Mouse (Mus musculus) WW6 (cell line): ENCODE results near the gene Insig1.

Experiments
- DNase-seq: peaks from one replicate; pipeline ENCODE4 v3.0.0-alpha.2; 2013; ENCODE audit warnings: low read depth, low spot score

Insig1 gene

GRCm38 (mm10) chr5:28070828-28071455, at the start of gene Insig1:
TSS of gene Insig1 (plus strand) at chr5:28071363.
- DNase-seq = peak; percentile 87

- DNase-seq = no peak
Observed at GRCm38 (mm10) chr5:28023452-28023851, 47.7 kb upstream of the Insig1 start.

DNA sequence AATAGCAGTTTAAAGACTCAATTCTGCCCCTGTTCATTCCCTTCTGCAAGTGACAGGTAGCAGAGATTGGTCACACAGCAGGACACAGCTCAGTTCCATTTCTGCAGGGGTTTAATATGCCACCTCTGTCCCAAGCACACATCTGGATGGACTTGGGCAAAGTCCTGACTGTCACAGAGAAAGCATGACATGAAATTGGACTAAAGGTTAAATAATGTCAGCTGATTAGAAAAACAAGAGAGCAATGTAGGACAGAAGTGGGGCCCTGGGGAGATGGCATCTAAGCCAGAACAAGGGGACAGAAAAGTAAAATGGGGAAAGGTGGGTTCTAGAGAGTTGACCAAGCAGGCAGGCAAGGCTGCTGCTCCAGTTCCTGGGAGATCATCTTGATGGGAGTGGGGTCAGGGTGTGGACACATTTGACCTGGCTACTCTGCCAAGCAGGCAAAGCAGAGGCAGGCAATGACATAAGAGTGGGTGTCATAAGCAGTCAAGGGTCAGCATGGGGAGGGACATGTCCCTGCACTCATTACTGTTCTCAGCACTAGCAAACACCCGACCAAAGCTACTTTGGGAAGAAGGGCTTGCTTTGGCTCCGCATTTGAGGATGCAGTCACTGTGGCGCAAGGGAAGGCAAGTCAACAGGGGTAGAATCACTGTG, 39.5 kb upstream of the Insig1 start:
- DNase-seq = no peak

DNA sequence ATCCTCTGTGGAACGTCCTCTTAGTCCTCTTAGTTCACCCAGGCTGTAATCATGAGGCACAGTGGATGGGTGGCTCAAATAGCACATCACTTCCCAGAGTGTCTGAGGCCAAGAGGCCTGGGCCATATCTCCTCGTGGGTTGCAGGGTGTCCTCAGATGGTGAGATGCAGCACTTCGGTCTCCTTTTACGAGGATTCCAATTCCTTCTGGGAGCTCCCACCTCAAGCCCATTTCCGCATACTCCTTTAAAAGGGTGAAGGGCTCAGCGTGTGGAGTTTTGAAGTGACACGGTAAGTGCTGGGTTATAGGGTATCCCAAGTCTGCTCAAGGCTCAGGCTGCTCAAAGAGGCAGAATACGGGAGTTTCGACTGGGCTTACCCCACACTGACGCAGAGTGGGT, 38.3 kb upstream of the Insig1 start:
- no peak for DNase-seq

DNA sequence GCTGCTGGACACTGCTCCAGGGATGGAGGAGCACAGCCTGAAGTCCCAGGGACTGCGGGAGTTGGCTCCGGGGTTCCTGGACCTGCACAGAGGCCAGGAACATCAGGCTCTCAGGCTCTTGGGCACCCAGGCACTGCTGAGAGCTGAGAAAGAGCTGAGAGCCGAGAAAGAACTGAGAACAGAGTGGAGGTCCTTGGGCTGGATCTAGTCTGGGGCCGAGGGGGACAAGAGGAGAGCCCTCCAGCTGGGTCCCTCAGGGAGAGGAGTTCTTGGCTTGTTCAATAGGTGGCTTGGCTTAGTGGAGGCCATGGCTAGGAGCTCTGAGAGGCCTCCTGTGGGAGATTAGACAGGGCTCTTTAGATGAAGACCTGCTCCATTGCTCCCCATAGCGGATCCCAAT, 37.9 kb upstream of the Insig1 start:
- DNase-seq = no peak

DNA sequence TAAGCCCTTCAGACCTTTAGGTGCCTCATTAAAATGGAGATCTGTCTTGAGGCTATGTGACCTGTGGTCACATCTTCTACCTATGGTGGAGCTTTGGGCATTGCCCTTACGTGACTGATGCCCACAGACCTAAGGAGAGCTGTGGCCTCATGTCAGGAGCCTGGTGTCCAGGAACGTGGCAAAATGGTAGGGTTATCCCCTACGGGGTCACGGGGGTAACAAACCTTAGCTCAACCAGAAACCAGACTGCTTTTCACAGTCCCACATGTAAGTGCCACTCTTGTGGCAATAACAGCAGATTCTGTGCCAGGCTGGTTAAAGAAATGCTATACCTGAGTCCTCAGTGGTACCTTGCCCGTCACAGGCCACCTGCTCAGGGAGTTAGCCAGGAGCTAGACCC, 37.3 kb upstream of the Insig1 start:
- DNase-seq = no peak

GRCm38 (mm10) chr5:28036011-28036410, 35.2 kb upstream of the Insig1 start:
- DNase-seq = no peak

DNA sequence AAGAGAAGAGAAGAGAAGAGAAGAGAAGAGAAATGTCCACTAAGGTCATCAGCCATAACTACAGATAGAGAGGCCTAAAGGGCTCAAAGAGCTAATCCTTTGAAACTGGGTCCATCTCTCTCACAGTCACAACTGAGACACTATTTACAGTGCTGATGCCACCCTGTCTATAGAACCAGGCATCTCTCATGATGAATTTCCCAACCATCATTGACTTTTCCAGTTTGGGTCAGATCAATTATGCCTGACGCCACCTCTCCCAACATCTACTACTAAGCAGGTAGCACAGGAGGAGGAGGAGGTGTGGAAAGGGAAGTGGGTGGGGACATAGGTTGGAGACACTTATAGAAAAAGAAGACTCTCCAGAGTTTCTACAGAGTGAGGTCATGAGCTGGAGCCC, 34.6 kb upstream of the Insig1 start:
- no peak for DNase-seq

- no peak for DNase-seq
Observed at GRCm38 (mm10) chr5:28037172-28037591, 34.0 kb upstream of the Insig1 start.

DNA sequence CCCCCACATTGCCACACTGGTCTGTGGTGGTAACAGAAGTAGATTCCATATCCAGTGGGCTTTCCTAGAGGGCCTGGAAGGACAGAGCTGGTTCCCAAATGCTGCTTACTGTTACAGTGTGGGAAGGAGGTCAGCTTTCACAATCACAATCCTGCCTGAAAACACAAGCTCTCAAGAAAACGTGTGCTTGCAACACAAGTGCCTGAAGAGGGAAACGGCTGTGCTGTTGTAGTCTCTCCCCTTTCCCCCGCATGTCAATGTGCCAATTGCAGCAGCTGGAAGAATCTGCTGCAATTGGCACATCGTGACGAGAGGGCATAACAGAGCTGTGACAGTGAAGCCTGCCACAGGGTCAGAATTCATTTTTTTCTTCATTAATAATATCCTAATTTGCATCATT, 33.5 kb upstream of the Insig1 start:
- DNase-seq = no peak

- peak; percentile 22 for DNase-seq
Observed at GRCm38 (mm10) chr5:28038115-28038514, 33.0 kb upstream of the Insig1 start.

GRCm38 (mm10) chr5:28039746-28040655, 31.2 kb upstream of the Insig1 start:
- no peak for DNase-seq

- DNase-seq = no peak
Observed at GRCm38 (mm10) chr5:28040726-28041125, 30.4 kb upstream of the Insig1 start.

- DNase-seq = no peak
Observed at GRCm38 (mm10) chr5:28042021-28042420, 29.1 kb upstream of the Insig1 start.

DNA sequence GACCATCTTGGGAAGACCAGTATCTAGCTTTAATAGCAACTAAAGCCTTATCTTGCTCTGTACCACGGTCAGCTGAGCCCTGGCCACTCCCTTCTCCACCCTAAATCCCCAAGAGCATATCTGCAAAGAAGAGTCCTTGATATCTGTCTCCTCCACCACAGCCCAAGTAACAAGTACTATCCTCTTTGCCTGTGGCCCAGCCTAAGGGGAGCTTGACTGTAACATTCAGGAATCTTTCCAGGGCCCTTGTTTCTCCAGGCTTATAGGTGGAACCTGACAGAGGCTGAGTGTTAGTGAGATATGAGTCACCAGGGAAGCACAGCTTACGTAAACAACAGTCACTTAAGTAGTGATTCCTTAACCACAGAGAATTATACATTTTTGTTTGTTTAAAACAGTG, 28.4 kb upstream of the Insig1 start:
- no peak for DNase-seq

DNA sequence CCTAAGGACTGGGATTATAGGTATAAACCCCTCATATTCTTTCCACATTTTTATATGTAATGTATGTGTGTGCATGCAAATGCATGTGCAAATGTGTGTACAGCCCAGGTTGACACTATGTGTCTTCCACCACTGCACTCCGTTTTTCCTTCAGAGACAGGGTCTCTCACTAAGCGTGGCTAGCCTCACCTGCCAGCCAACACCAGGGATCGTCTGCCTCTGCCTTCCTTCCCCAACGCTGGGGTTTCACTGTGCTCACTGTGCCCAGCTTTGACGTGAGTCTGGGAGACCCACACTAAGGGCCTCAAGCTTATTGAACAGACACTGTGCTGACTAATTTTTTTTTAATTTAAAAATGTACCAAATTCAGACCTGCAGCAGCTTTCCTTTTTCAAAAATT, 27.8 kb upstream of the Insig1 start:
- no peak for DNase-seq

GRCm38 (mm10) chr5:28046966-28047365, 24.2 kb upstream of the Insig1 start:
- no peak for DNase-seq

DNA sequence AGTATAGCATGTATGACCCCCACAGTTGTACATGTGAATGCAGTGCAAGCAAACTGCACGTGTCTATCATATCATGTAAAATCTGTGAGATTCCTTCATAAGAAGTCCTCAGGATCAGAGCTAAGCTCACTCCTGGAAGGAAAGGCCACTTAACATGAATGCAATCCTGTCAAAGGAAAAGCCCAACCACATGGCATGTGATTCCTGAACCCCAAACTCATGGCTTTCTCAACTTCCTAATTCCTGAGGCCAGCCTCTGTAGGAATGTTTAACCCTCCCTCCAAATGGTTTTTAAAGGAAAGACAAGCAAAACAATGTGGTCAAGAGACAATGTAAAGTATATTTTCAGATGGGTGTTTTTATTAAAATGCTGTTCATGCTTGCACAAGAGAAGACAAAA, 23.2 kb upstream of the Insig1 start:
- no peak for DNase-seq

GRCm38 (mm10) chr5:28055450-28055849, 15.7 kb upstream of the Insig1 start:
- DNase-seq = no peak

- no peak for DNase-seq
Observed at GRCm38 (mm10) chr5:28056877-28057276, 14.3 kb upstream of the Insig1 start.

DNA sequence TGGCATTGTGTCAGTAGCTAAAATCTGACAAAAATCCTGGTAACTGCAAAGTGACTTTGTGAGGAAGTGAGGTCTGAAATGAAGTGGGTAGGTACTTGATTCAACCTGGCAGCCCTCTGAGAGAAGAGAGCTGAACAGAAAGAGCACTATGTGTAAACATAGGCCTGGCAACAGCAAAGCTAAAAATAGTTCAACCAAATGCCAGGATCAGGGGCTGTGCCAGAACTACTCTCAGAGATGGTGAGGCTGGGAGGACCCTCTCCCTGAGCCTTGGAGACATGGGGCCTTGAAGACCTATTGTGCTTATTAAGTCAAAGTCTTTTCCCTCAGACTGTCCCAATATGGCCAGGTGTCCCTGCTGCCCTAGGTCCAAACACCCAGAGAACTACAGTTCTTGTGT, 10.7 kb upstream of the Insig1 start:
- no peak for DNase-seq

DNA sequence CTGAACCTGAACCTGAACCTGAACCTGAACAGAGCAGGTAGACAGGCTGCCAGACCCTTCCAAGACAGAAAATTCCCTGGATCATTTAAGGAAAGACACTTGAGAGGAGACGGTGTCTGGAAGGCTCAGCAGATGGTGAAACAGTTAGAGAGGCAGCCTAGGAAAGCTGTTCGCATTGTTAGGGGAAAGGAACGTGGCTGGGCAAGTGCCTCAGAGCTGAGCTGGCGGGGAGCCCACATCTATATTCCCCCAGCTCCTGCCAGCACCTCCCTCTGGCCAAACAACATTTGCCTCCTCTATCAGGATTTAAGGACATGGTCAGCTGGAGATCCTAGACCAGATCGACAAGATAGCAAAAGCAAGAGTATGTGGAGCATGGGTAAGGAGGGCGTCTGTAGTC, 10.2 kb upstream of the Insig1 start:
- DNase-seq = no peak
